Mouse (Mus musculus): Measurements from ENCODE around the gene Pinlyp. TPM values are rescaled to one million over a fixed set of nuclear protein-coding genes. Genes with fewer than 3 reads are reported as not detected.

The Pinlyp gene
- polyA plus RNA-seq, 1 experiment: not detected

- no peaks in the 10 kb centered on the region for H3K27me3 ChIP-seq (ENCODE audit: control insufficient read depth, insufficient read depth, low read length)
- WGBS: 3% methylated on average over 3 of the region's 3 CpGs
- TF ChIP-seq CTCF (IDR thresholded peaks at IDR 0.05; ENCODE audit: borderline replicate concordance, insufficient read depth, low read depth, low read length): no peak
- TF ChIP-seq POLR2A (IDR thresholded peaks at IDR 0.05; ENCODE audit: borderline replicate concordance, insufficient read depth, low read length): no peak
- H3K4me1 ChIP-seq (ENCODE audit: control insufficient read depth, insufficient read depth, low read length): peaks cover 5% of the 10 kb centered on the region
- peak; percentile 44 to 47 for DNase-seq
- H3K4me3 ChIP-seq (replicated peaks; ENCODE audit: insufficient read depth, low read depth, low read length): peak overlapping the region; percentile 75
- peak overlapping the region; percentile 19; the same call in 1 of the 2 replicates for H3K27ac ChIP-seq (ENCODE audit: insufficient read depth, low read length)
These were observed 39.9 kb downstream of the Pinlyp start for GRCm38 (mm10) chr7:24506065-24506459.

GRCm38 (mm10) chr7:24505447-24506064, 40.4 kb downstream of the Pinlyp start:
- peaks cover 5% of the 10 kb centered on the region for H3K4me1 ChIP-seq (ENCODE audit: control insufficient read depth, insufficient read depth, low read length)
- TF ChIP-seq CTCF (IDR thresholded peaks at IDR 0.05; ENCODE audit: borderline replicate concordance, insufficient read depth, low read depth, low read length): no peak
- no peak for TF ChIP-seq POLR2A (IDR thresholded peaks at IDR 0.05; ENCODE audit: borderline replicate concordance, insufficient read depth, low read length)
- peak in 1 of 2 experiments; percentile 43 for DNase-seq
- WGBS: 20% methylated on average over 15 of the region's 15 CpGs
- no peaks in the 10 kb centered on the region for H3K27me3 ChIP-seq (ENCODE audit: control insufficient read depth, insufficient read depth, low read length)
- peak overlapping the region; percentile 43 for H3K4me3 ChIP-seq (replicated peaks; ENCODE audit: insufficient read depth, low read depth, low read length)
- H3K27ac ChIP-seq (ENCODE audit: insufficient read depth, low read length): peak overlapping the region; percentile 19; the same call in 1 of the 2 replicates

- H3K27ac ChIP-seq (ENCODE audit: insufficient read depth, low read length): no peak overlapping the region
- DNase-seq: no peak
- no peaks in the 10 kb centered on the region for H3K27me3 ChIP-seq (ENCODE audit: control insufficient read depth, insufficient read depth, low read length)
- no peak overlapping the region for H3K4me3 ChIP-seq (replicated peaks; ENCODE audit: insufficient read depth, low read depth, low read length)
- H3K4me1 ChIP-seq (ENCODE audit: control insufficient read depth, insufficient read depth, low read length): peaks cover 5% of the 10 kb centered on the region
- 55% methylated on average over 4 of the region's 4 CpGs for WGBS
- TF ChIP-seq CTCF (IDR thresholded peaks at IDR 0.05; ENCODE audit: borderline replicate concordance, insufficient read depth, low read depth, low read length) (no peak), POLR2A (IDR thresholded peaks at IDR 0.05; ENCODE audit: borderline replicate concordance, insufficient read depth, low read length) (no peak)
These were observed 41.0 kb downstream of the Pinlyp start for GRCm38 (mm10) chr7:24504868-24505267.

GRCm38 (mm10) chr7:24504004-24504403, 41.9 kb downstream of the Pinlyp start:
- no peak for TF ChIP-seq CTCF (IDR thresholded peaks at IDR 0.05; ENCODE audit: borderline replicate concordance, insufficient read depth, low read depth, low read length)
- no peak for TF ChIP-seq POLR2A (IDR thresholded peaks at IDR 0.05; ENCODE audit: borderline replicate concordance, insufficient read depth, low read length)
- WGBS: 12% methylated on average over 10 of the region's 10 CpGs
- peaks cover 5% of the 10 kb centered on the region for H3K4me1 ChIP-seq (ENCODE audit: control insufficient read depth, insufficient read depth, low read length)
- DNase-seq: no peak
- H3K27ac ChIP-seq (ENCODE audit: insufficient read depth, low read length): no peak overlapping the region
- no peaks in the 10 kb centered on the region for H3K27me3 ChIP-seq (ENCODE audit: control insufficient read depth, insufficient read depth, low read length)
- H3K4me3 ChIP-seq (replicated peaks; ENCODE audit: insufficient read depth, low read depth, low read length): no peak overlapping the region

GRCm38 (mm10) chr7:24501492-24501891, 44.4 kb downstream of the Pinlyp start:
- peak in 1 of 2 experiments; percentile 46 for DNase-seq
- Histone ChIP-seq H3K4me3 (replicated peaks; ENCODE audit: insufficient read depth, low read depth, low read length) (no peak overlapping the region), H3K27ac (ENCODE audit: insufficient read depth, low read length) (no peak overlapping the region), H3K27me3 (ENCODE audit: control insufficient read depth, insufficient read depth, low read length) (no peaks in the 10 kb centered on the region), H3K4me1 (ENCODE audit: control insufficient read depth, insufficient read depth, low read length) (peaks cover 10% of the 10 kb centered on the region)
- 65% methylated on average over 21 of the region's 21 CpGs for WGBS
- TF ChIP-seq POLR2A (IDR thresholded peaks at IDR 0.05; ENCODE audit: borderline replicate concordance, insufficient read depth, low read length) (no peak), CTCF (IDR thresholded peaks at IDR 0.05; ENCODE audit: borderline replicate concordance, insufficient read depth, low read depth, low read length) (peak; percentile 30; the same call in 1 of the 2 replicates)

GRCm38 (mm10) chr7:24500929-24501328, 45.0 kb downstream of the Pinlyp start:
- DNase-seq: no peak
- H3K27me3 ChIP-seq (ENCODE audit: control insufficient read depth, insufficient read depth, low read length): no peaks in the 10 kb centered on the region
- peak; percentile 46; the same call in 1 of the 2 replicates for TF ChIP-seq CTCF (IDR thresholded peaks at IDR 0.05; ENCODE audit: borderline replicate concordance, insufficient read depth, low read depth, low read length)
- TF ChIP-seq POLR2A (IDR thresholded peaks at IDR 0.05; ENCODE audit: borderline replicate concordance, insufficient read depth, low read length): no peak
- WGBS: 56% methylated on average over 7 of the region's 7 CpGs
- H3K27ac ChIP-seq (ENCODE audit: insufficient read depth, low read length): no peak overlapping the region
- peaks cover 11% of the 10 kb centered on the region for H3K4me1 ChIP-seq (ENCODE audit: control insufficient read depth, insufficient read depth, low read length)
- H3K4me3 ChIP-seq (replicated peaks; ENCODE audit: insufficient read depth, low read depth, low read length): no peak overlapping the region

- WGBS: 42% methylated on average over 43 of the region's 43 CpGs
- DNase-seq: no peak
- no peak overlapping the region for H3K4me3 ChIP-seq (replicated peaks; ENCODE audit: insufficient read depth, low read depth, low read length)
- H3K4me1 ChIP-seq (ENCODE audit: control insufficient read depth, insufficient read depth, low read length): peaks cover 5% of the 10 kb centered on the region
- no peak overlapping the region for H3K27ac ChIP-seq (ENCODE audit: insufficient read depth, low read length)
- no peak for TF ChIP-seq CTCF (IDR thresholded peaks at IDR 0.05; ENCODE audit: borderline replicate concordance, insufficient read depth, low read depth, low read length)
- TF ChIP-seq POLR2A (IDR thresholded peaks at IDR 0.05; ENCODE audit: borderline replicate concordance, insufficient read depth, low read length): no peak
- no peaks in the 10 kb centered on the region for H3K27me3 ChIP-seq (ENCODE audit: control insufficient read depth, insufficient read depth, low read length)
These were observed 45.9 kb downstream of the Pinlyp start for GRCm38 (mm10) chr7:24499856-24500577.

Other genes with a start within 250 kb of the Pinlyp start
- gene Zfp61, start 244.9 kb downstream of the Pinlyp start, polyA plus RNA-seq (2012; rRNA removed): 33.0 and 36.4 TPM in 2 replicates
- gene Zfp94, start 229.5 kb downstream of the Pinlyp start, polyA plus RNA-seq (2012; rRNA removed): 18.2 and 18.3 TPM in 2 replicates
- gene Tescl, start 212.2 kb downstream of the Pinlyp start, polyA plus RNA-seq (2012; rRNA removed): 0.22 and 0.39 TPM in 2 replicates
- not detected in 2 replicates for gene Lypd5, start 196.9 kb downstream of the Pinlyp start, polyA plus RNA-seq (2012; rRNA removed)
- gene Kcnn4, start 175.9 kb downstream of the Pinlyp start, polyA plus RNA-seq (2012; rRNA removed): 0.49 and 0.59 TPM in 2 replicates
- 89.3 and 95.5 TPM in 2 replicates for gene Smg9, start 146.5 kb downstream of the Pinlyp start, polyA plus RNA-seq (2012; rRNA removed)
- gene Irgc1, start 93.8 kb downstream of the Pinlyp start, polyA plus RNA-seq (2012; rRNA removed): not detected in 2 replicates
- gene Plaur, start 83.6 kb downstream of the Pinlyp start, polyA plus RNA-seq (2012; rRNA removed): 0.79 and 0.97 TPM in 2 replicates
- gene Cadm4, start 64.1 kb downstream of the Pinlyp start, polyA plus RNA-seq (2012; rRNA removed): 285 and 312 TPM in 2 replicates
- gene Zfp428, start 39.1 kb downstream of the Pinlyp start, polyA plus RNA-seq (2012; rRNA removed): 68.5 and 68.6 TPM in 2 replicates
- not detected in 2 replicates for gene AC161166.1, start 33.7 kb downstream of the Pinlyp start, polyA plus RNA-seq (2012; rRNA removed)
- 37.0 and 38.3 TPM in 2 replicates for gene Irgq, start 15.4 kb downstream of the Pinlyp start, polyA plus RNA-seq (2012; rRNA removed)
- 46.2 and 51.3 TPM in 2 replicates for gene Xrcc1, start 171 bp upstream of the Pinlyp start, polyA plus RNA-seq (2012; rRNA removed)
- 25.7 and 28.0 TPM in 2 replicates for gene Ethe1, start 41.4 kb upstream of the Pinlyp start, polyA plus RNA-seq (2012; rRNA removed)
- 1.4 TPM in 2 replicates for gene Zfp575, start 41.5 kb upstream of the Pinlyp start, polyA plus RNA-seq (2012; rRNA removed)
- gene Phldb3, start 64.6 kb upstream of the Pinlyp start, polyA plus RNA-seq (2012; rRNA removed): 0.18 TPM in 1 of 2 replicates, not detected in the other
- 0.08 TPM in 1 of 2 replicates, not detected in the other for gene Lypd3, start 90.4 kb upstream of the Pinlyp start, polyA plus RNA-seq (2012; rRNA removed)
- gene Tex101, start 130.6 kb upstream of the Pinlyp start, polyA plus RNA-seq (2012; rRNA removed): not detected in 2 replicates
- not detected in 2 replicates for gene BC049730, start 163.1 kb upstream of the Pinlyp start, polyA plus RNA-seq (2012; rRNA removed)
- not detected in 2 replicates for gene Gm4763, start 180.8 kb upstream of the Pinlyp start, polyA plus RNA-seq (2012; rRNA removed)
- 0.11 and 0.17 TPM in 2 replicates for gene Cd177, start 214.2 kb upstream of the Pinlyp start, polyA plus RNA-seq (2012; rRNA removed)
- 0.29 and 0.30 TPM in 2 replicates for gene Ceacam10, start 231.1 kb upstream of the Pinlyp start, polyA plus RNA-seq (2012; rRNA removed)

All from cerebellum, adult 2 months (tissue).